Mouse (Mus musculus): ENCODE results near the gene Gck. TPM values are rescaled to one million over a fixed set of nuclear protein-coding genes. Genes with fewer than 3 reads are reported as not detected.

Gene Gck
- 0.84 and 1.9 TPM in 2 replicates for polyA plus RNA-seq (2014; fragmentation: Nextera tagmentation; extraction: Ambion mirVana)

DNA sequence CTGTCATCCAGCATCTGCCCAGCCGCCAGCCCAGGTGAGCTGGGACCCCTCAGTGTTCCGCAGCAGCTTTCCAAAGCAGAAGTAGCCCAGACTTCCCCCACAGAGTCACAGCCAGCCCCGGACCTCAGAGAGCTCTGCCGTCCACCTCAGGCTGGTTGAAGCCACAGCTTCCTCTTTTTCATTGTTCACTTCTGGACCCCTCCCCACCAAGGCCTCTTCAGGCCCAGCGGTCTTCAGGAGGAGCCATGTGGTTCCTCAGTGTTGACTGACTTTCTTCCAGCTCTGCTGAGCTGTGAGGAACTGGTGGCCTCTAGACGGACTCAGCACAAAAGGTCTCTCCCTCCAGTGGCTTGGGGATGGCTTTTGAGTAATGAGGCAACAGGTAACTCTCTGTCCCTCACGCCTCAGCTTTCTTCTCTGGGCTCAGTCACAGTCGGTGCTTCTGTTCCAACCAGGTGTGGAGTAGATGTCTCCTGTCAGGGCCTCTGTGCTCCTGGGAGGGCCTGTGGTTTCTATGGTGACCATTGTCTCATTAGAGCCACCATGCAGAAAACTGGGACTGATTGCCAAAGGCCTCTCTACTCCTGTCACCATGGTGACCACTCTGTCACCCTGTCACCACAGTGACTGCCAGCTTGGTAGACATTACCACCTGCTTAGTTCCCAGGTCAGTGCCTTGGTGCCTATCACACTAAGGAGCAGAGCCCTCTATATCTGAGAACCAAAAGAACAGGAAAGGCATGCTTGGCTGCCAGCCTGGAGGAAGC lies at the start of gene Gck:
TSS of gene Gck (minus strand) at position 496 of the 767 bp plus-strand sequence.
- Histone ChIP-seq H3K4me3 (ENCODE audit: low read depth, low read length) (no peak within 1 kb of the TSS), H3K27ac (ENCODE audit: low read depth) (no peak within 1 kb of the TSS; the same call in 1 of the 2 replicates), H3K4me1 (ENCODE audit: insufficient read depth) (peaks cover 6% of the 10 kb centered on the region; the same call in 1 of the 2 replicates), H3K27me3 (ENCODE audit: insufficient read depth, low read length) (no peaks in the 10 kb centered on the region), H3K9ac (no peak within 1 kb of the TSS; the same call in 1 of the 2 replicates), H3K4me2 (peak within 1 kb of the TSS; percentile 23; the same call in 1 of the 2 replicates), H3K9me3 (ENCODE audit: low read depth, low read length) (no peaks in the 10 kb centered on the region), H3K36me3 (ENCODE audit: insufficient read depth) (no peaks in the 10 kb centered on the region)
- ATAC-seq (ENCODE audit: insufficient read depth) (peak; percentile 36), DNase-seq (peak; percentile 58)
- TF ChIP-seq CTCF (IDR thresholded peaks at IDR 0.05; ENCODE audit: low read depth): no peak
- 57% methylated on average over 8 of the region's 8 CpGs for WGBS

DNA sequence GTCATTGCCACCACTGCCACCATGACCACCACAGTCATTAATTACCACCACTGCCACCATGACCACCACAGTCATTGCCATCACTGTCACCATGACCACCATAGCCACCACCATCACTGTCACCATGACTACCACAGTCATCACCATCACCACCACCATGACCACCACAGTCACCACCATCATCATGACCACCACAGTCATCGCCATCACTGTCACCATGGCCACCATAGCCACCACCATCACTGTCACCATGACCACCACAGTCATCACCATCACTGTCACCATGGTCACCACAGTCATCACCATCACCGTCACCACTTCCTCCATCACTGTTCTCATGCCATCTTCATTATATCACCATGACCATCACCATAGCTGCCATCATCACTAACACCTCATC lies 48.6 kb upstream of the Gck start:
- no peak for ATAC-seq (ENCODE audit: insufficient read depth)
- Histone ChIP-seq H3K4me3 (ENCODE audit: low read depth, low read length) (no peak overlapping the region), H3K9ac (no peak overlapping the region), H3K4me1 (ENCODE audit: insufficient read depth) (peaks cover 15% of the 10 kb centered on the region), H3K4me2 (no peak overlapping the region), H3K9me3 (ENCODE audit: low read depth, low read length) (no peaks in the 10 kb centered on the region), H3K27me3 (ENCODE audit: insufficient read depth, low read length) (no peaks in the 10 kb centered on the region), H3K36me3 (ENCODE audit: insufficient read depth) (no peaks in the 10 kb centered on the region), H3K27ac (ENCODE audit: low read depth) (no peak overlapping the region)
- TF ChIP-seq CTCF (IDR thresholded peaks at IDR 0.05; ENCODE audit: low read depth): no peak
- WGBS: 98% methylated on average over 2 of the region's 2 CpGs
- no peak for DNase-seq

DNA sequence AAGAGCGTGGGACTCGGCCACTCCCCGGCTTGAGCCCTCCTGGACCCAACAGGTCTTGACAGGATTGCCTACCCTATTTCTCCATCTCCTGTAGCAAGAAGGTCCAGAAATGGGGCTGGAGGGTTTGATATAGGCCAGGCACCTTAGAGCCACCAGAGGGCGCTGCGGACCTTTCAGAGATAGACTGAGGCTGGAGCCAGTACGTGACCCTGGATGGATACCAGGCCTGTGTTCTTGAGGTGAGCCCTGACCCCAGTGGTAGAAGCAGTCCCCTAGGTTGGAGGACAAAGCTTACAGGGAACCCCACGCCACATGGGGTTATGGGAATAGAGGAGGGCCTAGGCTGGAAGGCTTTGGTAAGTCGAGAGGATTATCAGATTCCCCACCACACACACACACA lies 46.1 kb upstream of the Gck start:
- Histone ChIP-seq H3K4me3 (ENCODE audit: low read depth, low read length) (no peak overlapping the region), H3K36me3 (ENCODE audit: insufficient read depth) (no peaks in the 10 kb centered on the region), H3K4me2 (no peak overlapping the region), H3K27me3 (ENCODE audit: insufficient read depth, low read length) (no peaks in the 10 kb centered on the region), H3K4me1 (ENCODE audit: insufficient read depth) (peaks cover 13% of the 10 kb centered on the region), H3K9ac (no peak overlapping the region), H3K27ac (ENCODE audit: low read depth) (no peak overlapping the region), H3K9me3 (ENCODE audit: low read depth, low read length) (no peaks in the 10 kb centered on the region)
- peak; percentile 97 for TF ChIP-seq CTCF (IDR thresholded peaks at IDR 0.05; ENCODE audit: low read depth)
- no peak for ATAC-seq (ENCODE audit: insufficient read depth)
- peak; percentile 94 for DNase-seq
- WGBS: 22% methylated on average over 8 of the region's 8 CpGs

GRCm38 (mm10) chr11:5994880-5995279 lies 45.0 kb upstream of the Gck start:
- Histone ChIP-seq H3K4me3 (ENCODE audit: low read depth, low read length) (no peak overlapping the region), H3K36me3 (ENCODE audit: insufficient read depth) (no peaks in the 10 kb centered on the region), H3K4me1 (ENCODE audit: insufficient read depth) (peaks cover 4% of the 10 kb centered on the region), H3K4me2 (no peak overlapping the region), H3K9me3 (ENCODE audit: low read depth, low read length) (no peaks in the 10 kb centered on the region), H3K9ac (no peak overlapping the region), H3K27me3 (ENCODE audit: insufficient read depth, low read length) (no peaks in the 10 kb centered on the region), H3K27ac (ENCODE audit: low read depth) (no peak overlapping the region)
- no peak for ATAC-seq (ENCODE audit: insufficient read depth)
- DNase-seq: no peak
- TF ChIP-seq CTCF (IDR thresholded peaks at IDR 0.05; ENCODE audit: low read depth): no peak
- WGBS: 72% methylated on average over 3 of the region's 3 CpGs

DNA sequence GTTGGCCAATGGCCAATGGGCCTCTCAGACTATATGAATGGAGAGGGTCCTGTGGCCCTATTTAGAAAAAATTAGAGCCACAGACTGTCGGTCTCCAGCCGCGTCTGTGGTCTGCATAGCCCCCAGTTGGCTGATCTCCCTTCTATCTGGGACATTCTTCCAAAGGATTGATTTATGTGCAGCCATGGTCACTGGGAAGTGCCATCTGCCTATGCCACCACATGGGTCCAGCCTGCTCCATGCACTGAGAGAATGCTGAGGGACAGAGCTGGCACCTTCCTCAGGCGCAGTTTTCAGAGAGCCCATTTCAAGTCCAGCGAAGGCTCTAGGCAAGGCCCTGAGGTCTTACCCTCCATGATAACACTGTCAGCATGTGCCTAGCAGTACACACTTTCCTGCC lies 44.3 kb upstream of the Gck start:
- Histone ChIP-seq H3K27me3 (ENCODE audit: insufficient read depth, low read length) (no peaks in the 10 kb centered on the region), H3K4me2 (no peak overlapping the region), H3K4me1 (ENCODE audit: insufficient read depth) (no peaks in the 10 kb centered on the region), H3K4me3 (ENCODE audit: low read depth, low read length) (no peak overlapping the region), H3K9ac (no peak overlapping the region), H3K36me3 (ENCODE audit: insufficient read depth) (no peaks in the 10 kb centered on the region), H3K9me3 (ENCODE audit: low read depth, low read length) (no peaks in the 10 kb centered on the region), H3K27ac (ENCODE audit: low read depth) (no peak overlapping the region)
- no peak for ATAC-seq (ENCODE audit: insufficient read depth)
- no peak for TF ChIP-seq CTCF (IDR thresholded peaks at IDR 0.05; ENCODE audit: low read depth)
- 89% methylated on average over 5 of the region's 5 CpGs for WGBS
- no peak for DNase-seq

DNA sequence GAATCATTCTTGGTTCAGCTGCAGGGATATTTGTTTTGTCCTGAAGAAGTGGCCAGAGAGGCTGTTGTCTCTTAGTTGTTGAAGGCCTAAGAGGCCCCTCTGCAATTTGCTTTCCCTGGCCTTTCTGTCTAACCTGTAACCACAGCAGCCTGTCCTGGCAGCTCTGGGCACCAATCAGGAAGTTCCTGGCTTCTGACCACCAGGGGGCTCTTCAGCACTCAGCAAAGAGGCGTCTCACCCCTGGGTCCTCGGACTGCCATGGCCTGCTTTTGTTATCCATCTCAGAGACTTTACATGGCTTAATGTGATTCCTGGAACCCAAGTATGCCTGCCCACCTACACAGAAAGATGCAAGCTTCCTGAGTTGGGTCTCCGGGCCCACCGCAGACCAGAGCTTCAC lies 41.0 kb upstream of the Gck start:
- no peak for ATAC-seq (ENCODE audit: insufficient read depth)
- no peaks in the 10 kb centered on the region for H3K27me3 ChIP-seq (ENCODE audit: insufficient read depth, low read length)
- H3K9ac ChIP-seq: no peak overlapping the region
- H3K4me2 ChIP-seq: no peak overlapping the region
- 35% methylated on average over 4 of the region's 4 CpGs for WGBS
- no peaks in the 10 kb centered on the region for H3K9me3 ChIP-seq (ENCODE audit: low read depth, low read length)
- TF ChIP-seq CTCF (IDR thresholded peaks at IDR 0.05; ENCODE audit: low read depth): peak; percentile 80
- no peak overlapping the region for H3K4me3 ChIP-seq (ENCODE audit: low read depth, low read length)
- no peaks in the 10 kb centered on the region for H3K4me1 ChIP-seq (ENCODE audit: insufficient read depth)
- no peak overlapping the region for H3K27ac ChIP-seq (ENCODE audit: low read depth)
- peak; percentile 83 for DNase-seq
- no peaks in the 10 kb centered on the region for H3K36me3 ChIP-seq (ENCODE audit: insufficient read depth)

GRCm38 (mm10) chr11:5989954-5990593 lies 40.2 kb upstream of the Gck start:
- TF ChIP-seq CTCF (IDR thresholded peaks at IDR 0.05; ENCODE audit: low read depth): no peak
- H3K4me3 ChIP-seq (ENCODE audit: low read depth, low read length): no peak overlapping the region
- no peak for ATAC-seq (ENCODE audit: insufficient read depth)
- H3K27me3 ChIP-seq (ENCODE audit: insufficient read depth, low read length): no peaks in the 10 kb centered on the region
- H3K4me1 ChIP-seq (ENCODE audit: insufficient read depth): no peaks in the 10 kb centered on the region
- H3K27ac ChIP-seq (ENCODE audit: low read depth): no peak overlapping the region
- H3K4me2 ChIP-seq: no peak overlapping the region
- no peak overlapping the region for H3K9ac ChIP-seq
- H3K36me3 ChIP-seq (ENCODE audit: insufficient read depth): no peaks in the 10 kb centered on the region
- no peaks in the 10 kb centered on the region for H3K9me3 ChIP-seq (ENCODE audit: low read depth, low read length)
- DNase-seq: no peak
- WGBS: 81% methylated on average over 16 of the region's 16 CpGs
